Mouse (Mus musculus): ENCODE data around the gene Arhgef39. TPM values are rescaled to one million over a fixed set of nuclear protein-coding genes. Genes with fewer than 3 reads are reported as not detected.
"Not testable (repeated sequence)": the region's sequence is repeated elsewhere in the genome, so short reads cannot be mapped to it uniquely, and the experiment has no call there.

Arhgef39 gene
- polyA plus RNA-seq, 1 experiment from 2014 or later: 43.7 TPM

GRCm38 (mm10) chr4:43493846-43494240 is 5.7 kb downstream of the Arhgef39 start:
- H3K4me2 ChIP-seq (ENCODE audit: low read depth, low read length): peak overlapping the region; percentile 61
- peak overlapping the region; percentile 58 for H3K9ac ChIP-seq (replicated peaks; ENCODE audit: low read length)
- peaks cover 6% of the 10 kb centered on the region for H3K4me1 ChIP-seq (ENCODE audit: control insufficient read depth, insufficient read depth, low read length)
- peak overlapping the region; percentile 60 for H3K27ac ChIP-seq (replicated peaks; ENCODE audit: low read depth, low read length)
- 0 out of 2 replicates have a peak, but pooled peaks cover 3% of the 10 kb centered on the region for H3K36me3 ChIP-seq (replicated peaks; ENCODE audit: control insufficient read depth, insufficient read depth, low read depth, low read length)
- no peaks in the 10 kb centered on the region for H3K27me3 ChIP-seq (ENCODE audit: control insufficient read depth, insufficient read depth, low read length)
- peak; percentile 24 for DNase-seq (ENCODE audit: low spot score)
- H3K4me3 ChIP-seq (ENCODE audit: low read depth, low read length): peak overlapping the region; percentile 52
- no peaks in the 10 kb centered on the region for H3K9me3 ChIP-seq (replicated peaks; ENCODE audit: control insufficient read depth, low read length)
- WGBS: 3% methylated on average over 9 of the region's 9 CpGs
- no peak for ATAC-seq (replicated peaks; ENCODE audit: insufficient number of reproducible peaks, low FRiP score, low TSS enrichment, low read depth)

- 1% methylated on average over 47 of the region's 47 CpGs for WGBS
- Histone ChIP-seq H3K9ac (replicated peaks; ENCODE audit: low read length) (peak overlapping the region; percentile 58), H3K4me1 (ENCODE audit: control insufficient read depth, insufficient read depth, low read length) (peaks cover under 1% of the 10 kb centered on the region), H3K4me2 (ENCODE audit: low read depth, low read length) (peak overlapping the region; percentile 61), H3K27me3 (ENCODE audit: control insufficient read depth, insufficient read depth, low read length) (no peaks in the 10 kb centered on the region), H3K9me3 (replicated peaks; ENCODE audit: control insufficient read depth, low read length) (no peaks in the 10 kb centered on the region), H3K27ac (replicated peaks; ENCODE audit: low read depth, low read length) (peak overlapping the region; percentile 60), H3K4me3 (ENCODE audit: low read depth, low read length) (peak overlapping the region; percentile 52), H3K36me3 (replicated peaks; ENCODE audit: control insufficient read depth, insufficient read depth, low read depth, low read length) (0 out of 2 replicates have a peak, but pooled peaks cover 3% of the 10 kb centered on the region)
- peak; percentile 99 for DNase-seq (ENCODE audit: low spot score)
- peak; percentile 91 for ATAC-seq (replicated peaks; ENCODE audit: insufficient number of reproducible peaks, low FRiP score, low TSS enrichment, low read depth)
These were observed 6.2 kb downstream of the Arhgef39 start for GRCm38 (mm10) chr4:43493186-43493845.

GRCm38 (mm10) chr4:43492821-43493185 is 6.7 kb downstream of the Arhgef39 start, which contains the start of gene Ccdc107:
Ccdc107 (plus strand) TSS chr4:43492900.
- peak; percentile 96 for DNase-seq (ENCODE audit: low spot score)
- Histone ChIP-seq H3K36me3 (replicated peaks; ENCODE audit: control insufficient read depth, insufficient read depth, low read depth, low read length) (0 out of 2 replicates have a peak, but pooled peaks cover 3% of the 10 kb centered on the region), H3K9ac (replicated peaks; ENCODE audit: low read length) (peak within 1 kb of the TSS; percentile 58), H3K27me3 (ENCODE audit: control insufficient read depth, insufficient read depth, low read length) (no peaks in the 10 kb centered on the region), H3K9me3 (replicated peaks; ENCODE audit: control insufficient read depth, low read length) (no peaks in the 10 kb centered on the region), H3K4me2 (ENCODE audit: low read depth, low read length) (peak within 1 kb of the TSS; percentile 61), H3K4me1 (ENCODE audit: control insufficient read depth, insufficient read depth, low read length) (no peaks in the 10 kb centered on the region; the same call in none of the 2 replicates), H3K27ac (replicated peaks; ENCODE audit: low read depth, low read length) (peak within 1 kb of the TSS; percentile 60), H3K4me3 (ENCODE audit: low read depth, low read length) (peak within 1 kb of the TSS; percentile 52)
- WGBS: under 1% methylated on average over 25 of the region's 25 CpGs
- ATAC-seq (replicated peaks; ENCODE audit: insufficient number of reproducible peaks, low FRiP score, low TSS enrichment, low read depth): peak; percentile 96

DNA sequence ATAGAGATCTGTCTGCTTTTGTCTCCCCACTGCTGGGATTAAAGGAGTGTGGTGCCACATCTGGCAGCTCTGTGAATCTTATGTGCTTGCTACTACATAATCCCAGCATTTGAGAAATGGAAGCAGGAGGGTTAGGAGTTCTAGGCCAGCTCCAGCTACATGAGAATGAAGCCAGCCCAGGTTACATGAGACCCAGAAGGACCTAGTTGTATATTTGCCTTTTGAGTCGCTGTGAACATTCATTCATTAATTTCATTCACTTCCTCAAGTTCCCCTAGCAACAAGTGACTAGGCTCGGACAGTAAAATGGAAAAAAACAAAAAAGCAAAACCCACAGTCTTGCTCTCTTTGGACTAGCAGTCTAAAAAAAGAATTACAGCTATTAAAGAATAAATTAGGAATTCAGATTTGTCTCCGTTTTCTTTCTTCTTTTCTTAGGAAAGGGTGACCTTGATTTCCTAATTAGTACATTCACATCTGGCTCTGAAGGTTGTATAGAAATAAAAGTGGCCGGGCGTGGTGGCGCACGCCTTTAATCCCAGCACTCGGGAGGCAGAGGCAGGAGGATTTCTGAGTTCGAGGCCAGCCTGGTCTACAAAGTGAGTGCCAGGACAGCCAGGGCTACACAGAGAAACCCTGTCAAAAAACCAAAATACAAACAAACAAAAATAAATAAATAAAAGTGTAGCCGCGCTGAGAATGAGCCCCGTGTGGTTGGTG is 7.2 kb downstream of the Arhgef39 start:
- Histone ChIP-seq H3K9me3 (replicated peaks; ENCODE audit: control insufficient read depth, low read length) (no peaks in the 10 kb centered on the region), H3K4me3 (ENCODE audit: low read depth, low read length) (no peak overlapping the region), H3K9ac (replicated peaks; ENCODE audit: low read length) (no peak overlapping the region), H3K4me1 (ENCODE audit: control insufficient read depth, insufficient read depth, low read length) (no peaks in the 10 kb centered on the region; the same call in 1 of the 2 replicates), H3K27ac (replicated peaks; ENCODE audit: low read depth, low read length) (no peak overlapping the region), H3K27me3 (ENCODE audit: control insufficient read depth, insufficient read depth, low read length) (no peaks in the 10 kb centered on the region), H3K36me3 (replicated peaks; ENCODE audit: control insufficient read depth, insufficient read depth, low read depth, low read length) (0 out of 2 replicates have a peak, but pooled peaks cover 3% of the 10 kb centered on the region), H3K4me2 (ENCODE audit: low read depth, low read length) (no peak overlapping the region; the same call in 1 of the 2 replicates)
- WGBS: 46% methylated on average over 12 of the region's 12 CpGs
- ATAC-seq (replicated peaks; ENCODE audit: insufficient number of reproducible peaks, low FRiP score, low TSS enrichment, low read depth) (no peak), DNase-seq (ENCODE audit: low spot score) (no peak)

DNA sequence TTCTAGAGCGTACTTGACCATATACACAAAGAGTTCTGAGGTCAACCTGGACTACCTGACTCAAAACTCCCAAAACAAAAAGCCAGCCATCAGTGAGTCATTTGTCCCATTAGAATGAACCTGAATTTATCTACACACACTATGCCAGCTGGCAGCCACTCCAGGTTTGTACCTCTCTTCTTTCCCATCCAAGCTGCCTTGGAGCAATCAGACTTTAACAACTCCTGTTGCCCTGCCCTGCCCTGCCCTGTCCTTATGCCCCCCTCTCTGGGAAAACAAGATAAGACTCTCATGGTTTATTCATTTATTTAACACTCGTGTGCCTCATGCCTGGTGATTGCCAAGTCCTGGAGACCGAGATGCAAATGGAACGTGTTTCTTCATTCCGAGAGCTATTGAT is 8.7 kb downstream of the Arhgef39 start:
- no peak overlapping the region for H3K9ac ChIP-seq (replicated peaks; ENCODE audit: low read length)
- no peak overlapping the region for H3K4me2 ChIP-seq (ENCODE audit: low read depth, low read length)
- no peak for DNase-seq (ENCODE audit: low spot score)
- H3K4me1 ChIP-seq (ENCODE audit: control insufficient read depth, insufficient read depth, low read length): no peaks in the 10 kb centered on the region; the same call in 1 of the 2 replicates
- no peak overlapping the region for H3K4me3 ChIP-seq (ENCODE audit: low read depth, low read length)
- no peaks in the 10 kb centered on the region for H3K9me3 ChIP-seq (replicated peaks; ENCODE audit: control insufficient read depth, low read length)
- H3K27ac ChIP-seq (replicated peaks; ENCODE audit: low read depth, low read length): no peak overlapping the region
- no peak for ATAC-seq (replicated peaks; ENCODE audit: insufficient number of reproducible peaks, low FRiP score, low TSS enrichment, low read depth)
- H3K27me3 ChIP-seq (ENCODE audit: control insufficient read depth, insufficient read depth, low read length): no peaks in the 10 kb centered on the region
- H3K36me3 ChIP-seq (replicated peaks; ENCODE audit: control insufficient read depth, insufficient read depth, low read depth, low read length): 0 out of 2 replicates have a peak, but pooled peaks cover 2% of the 10 kb centered on the region
- WGBS: 92% methylated on average over 5 of the region's 5 CpGs

DNA sequence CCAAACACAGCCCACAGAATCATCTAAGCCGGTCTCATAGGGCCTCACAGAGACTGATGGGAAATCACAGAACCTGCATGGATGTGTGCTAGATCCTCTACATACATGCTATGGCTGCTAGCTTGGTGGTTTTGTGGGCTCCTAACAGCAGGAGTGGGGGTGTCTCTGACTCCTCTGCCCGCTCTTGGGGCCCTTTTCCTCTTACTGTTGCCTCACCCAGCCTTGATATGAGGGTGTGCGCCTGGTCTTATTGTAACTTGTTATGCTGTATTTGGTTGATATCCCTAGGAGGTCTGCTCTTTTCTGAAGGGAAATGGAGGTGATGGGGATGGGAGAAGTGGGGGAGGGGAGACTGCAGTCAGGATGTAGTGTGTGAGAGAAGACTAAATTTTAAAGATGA is 9.9 kb downstream of the Arhgef39 start:
- H3K9me3 ChIP-seq (replicated peaks; ENCODE audit: control insufficient read depth, low read length): no peaks in the 10 kb centered on the region
- H3K4me3 ChIP-seq (ENCODE audit: low read depth, low read length): no peak overlapping the region
- 94% methylated on average over 3 of the region's 3 CpGs for WGBS
- H3K4me2 ChIP-seq (ENCODE audit: low read depth, low read length): no peak overlapping the region
- no peak overlapping the region for H3K27ac ChIP-seq (replicated peaks; ENCODE audit: low read depth, low read length)
- H3K9ac ChIP-seq (replicated peaks; ENCODE audit: low read length): no peak overlapping the region
- no peak for DNase-seq (ENCODE audit: low spot score)
- no peaks in the 10 kb centered on the region for H3K27me3 ChIP-seq (ENCODE audit: control insufficient read depth, insufficient read depth, low read length)
- no peaks in the 10 kb centered on the region for H3K36me3 ChIP-seq (replicated peaks; ENCODE audit: control insufficient read depth, insufficient read depth, low read depth, low read length)
- no peak for ATAC-seq (replicated peaks; ENCODE audit: insufficient number of reproducible peaks, low FRiP score, low TSS enrichment, low read depth)
- no peaks in the 10 kb centered on the region; the same call in 1 of the 2 replicates for H3K4me1 ChIP-seq (ENCODE audit: control insufficient read depth, insufficient read depth, low read length)

DNA sequence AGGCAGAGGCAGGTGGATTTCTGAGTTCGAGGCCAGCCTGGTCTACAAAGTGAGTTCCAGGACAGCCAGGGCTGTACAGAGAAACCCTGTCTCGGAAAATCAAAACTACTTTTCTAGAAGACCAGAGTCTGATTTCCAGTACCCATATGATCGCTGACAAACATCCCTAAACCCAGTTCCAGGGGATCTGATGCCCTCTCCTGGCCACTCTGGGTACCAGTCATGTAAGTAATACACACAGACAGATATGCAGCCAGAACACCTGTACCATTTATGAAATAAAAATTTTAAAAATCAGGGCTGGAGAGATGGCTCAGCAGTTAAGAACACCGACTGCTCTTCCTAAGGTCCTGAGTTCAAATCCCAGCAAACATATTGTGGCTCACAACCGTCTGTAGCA is 13.8 kb downstream of the Arhgef39 start:
- H3K4me3 ChIP-seq (ENCODE audit: low read depth, low read length); H3K36me3 ChIP-seq (replicated peaks; ENCODE audit: control insufficient read depth, insufficient read depth, low read depth, low read length); H3K27ac ChIP-seq (replicated peaks; ENCODE audit: low read depth, low read length); H3K9me3 ChIP-seq (replicated peaks; ENCODE audit: control insufficient read depth, low read length); DNase-seq (ENCODE audit: low spot score); H3K27me3 ChIP-seq (ENCODE audit: control insufficient read depth, insufficient read depth, low read length); H3K4me2 ChIP-seq (ENCODE audit: low read depth, low read length); H3K9ac ChIP-seq (replicated peaks; ENCODE audit: low read length); ATAC-seq (replicated peaks; ENCODE audit: insufficient number of reproducible peaks, low FRiP score, low TSS enrichment, low read depth); H3K4me1 ChIP-seq (ENCODE audit: control insufficient read depth, insufficient read depth, low read length): not testable (repeated sequence)
- 80% methylated on average over 5 of the region's 5 CpGs for WGBS

All from embryonic facial prominence, embryonic 11.5 days (tissue).